Mouse (Mus musculus) central nervous system, embryonic 14 days (tissue): ENCODE results near the gene Bpi. TPM values are rescaled to one million over a fixed set of nuclear protein-coding genes. Genes with fewer than 3 reads are reported as not detected.

ENCODE experiments used
- polyA plus RNA-seq: library from polyadenylated mRNA; depleted of rRNA; stranded (reverse); fragments of >200 nt; gene quantifications from 2 replicates; pipeline ENCODE4 v1.2.3, GENCODE M21; 2012; rRNA removed

Bpi gene
- polyA plus RNA-seq, result not detected in 2 replicates

GRCm38 (mm10) chr2:158258005-158258418, at the start of gene Bpi:
Bpi (plus strand) TSS chr2:158258094.

GRCm38 (mm10) chr2:158228670-158229502, 29.0 kb upstream of the Bpi start, which contains the start of gene D630003M21Rik:
D630003M21Rik (minus strand) TSS chr2:158229222.

GRCm38 (mm10) chr2:158305948-158306695, 48.2 kb downstream of the Bpi start, which contains the start of gene Lbp:
Lbp (plus strand) TSS chr2:158306493.

Other genes with a start within 250 kb of the Bpi start
- gene Tti1, start 229.7 kb upstream of the Bpi start, polyA plus RNA-seq, result 20.1 and 21.7 TPM in 2 replicates
- 25.7 TPM in 2 replicates for gene Rprd1b, start 229.6 kb upstream of the Bpi start, polyA plus RNA-seq
- 7.7 and 13.9 TPM in 2 replicates for gene Tgm2, start 111.7 kb upstream of the Bpi start, polyA plus RNA-seq
- gene D630003M21Rik, start 28.9 kb upstream of the Bpi start, polyA plus RNA-seq, result 3.1 and 5.2 TPM in 2 replicates
- gene Lbp, start 48.4 kb downstream of the Bpi start, polyA plus RNA-seq, result 3.6 and 6.2 TPM in 2 replicates
- gene Snhg11, start 117.5 kb downstream of the Bpi start, polyA plus RNA-seq, result 451 and 567 TPM in 2 replicates
- gene Ralgapb, start 151.8 kb downstream of the Bpi start, polyA plus RNA-seq, result 30.8 and 34.8 TPM in 2 replicates
- gene Adig, start 244.5 kb downstream of the Bpi start, polyA plus RNA-seq, result not detected in 2 replicates